Mouse (Mus musculus) liver, embryonic 14.5 days (tissue): ENCODE measurements around the gene Rsf1.

Experiments
- CTCF ChIP-seq: IDR thresholded peaks from 2 replicates; pipeline ENCODE4 v1.5.1; 2016; ENCODE audit warnings: antibody characterized with exemption, low read depth, control low read depth
- EP300 ChIP-seq: IDR thresholded peaks from 2 replicates; pipeline ENCODE4 v1.6.1; 2016; ENCODE audit warnings: antibody characterized with exemption, low read depth

DNA sequence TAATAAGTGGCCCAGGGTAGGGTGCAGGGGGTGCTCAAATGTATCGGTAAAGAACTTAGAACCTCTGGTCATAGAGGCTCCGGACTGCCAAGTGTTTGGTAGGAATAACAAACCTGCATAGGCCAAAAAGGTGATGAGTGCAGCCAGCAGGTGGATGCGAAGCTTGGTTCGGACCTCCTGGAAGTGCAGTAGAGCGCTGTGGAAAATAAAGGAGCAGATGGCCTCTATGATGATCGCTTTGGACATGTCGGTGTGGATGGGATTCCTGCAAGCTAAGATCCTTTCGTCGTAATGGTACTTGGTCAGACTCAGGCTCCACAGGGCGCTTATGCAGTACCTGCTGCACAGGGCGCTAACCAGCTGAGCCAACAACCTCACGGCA is 157.6 kb downstream of the Rsf1 start:
- no peak for TF ChIP-seq CTCF
- TF ChIP-seq EP300 = no peak
